Mouse (Mus musculus) megakaryocyte, adult 5-6 weeks (primary cell): Measurements from ENCODE around the gene Dnaic2. TPM values are rescaled to one million over a fixed set of nuclear protein-coding genes. Genes with fewer than 3 reads are reported as not detected.

Experiments used
- ATAC-seq: 2 replicates; pipeline ENCODE4 v1.8.0; 2016; ENCODE audit warnings: mild to moderate bottlenecking, inconsistent platforms; ENCODE audit not compliant: poor library complexity, severe bottlenecking
- total RNA-seq, 2 experiments: library from RNA; stranded (forward) in 1 of 2; stranded (reverse) in 1 of 2; fragments of 153-499, 151-499 nt in 1 of 2; fragments of 221-1000, 200-1000 nt in 1 of 2; gene quantifications; 2 replicates each; pipeline versions ENCODE4 v1.2.3 to v1.2.4; 2015 to 2017

The Dnaic2 gene
- total RNA-seq, 2 experiments from 2014 or later: not detected

GRCm38 (mm10) chr11:114795848-114796322 is 68.7 kb downstream of the Dnaic2 start, which contains the start of gene Btbd17:
Btbd17 (minus strand) TSS chr11:114795945.
- no peak for ATAC-seq

GRCm38 (mm10) chr11:114797176-114797575 is 70.0 kb downstream of the Dnaic2 start:
- ATAC-seq: no peak

DNA sequence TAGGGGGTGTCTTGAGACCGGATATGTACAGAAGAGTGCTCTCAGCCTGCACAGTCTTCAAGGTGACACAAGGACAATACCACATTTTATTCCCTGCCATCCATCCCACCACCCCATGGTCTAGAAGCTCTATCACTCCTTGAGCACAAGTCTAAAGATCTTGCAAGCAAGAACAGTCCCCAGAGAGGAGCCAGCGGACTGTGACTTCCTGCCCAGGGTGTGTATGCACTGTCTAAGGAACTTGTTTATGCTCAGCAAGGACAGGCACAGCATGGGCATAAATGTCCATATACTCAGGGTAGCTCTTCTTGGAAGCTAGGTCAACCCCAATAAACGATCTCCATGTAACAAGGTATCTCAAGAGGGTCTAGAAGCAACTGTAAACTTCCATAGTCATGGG is 70.8 kb downstream of the Dnaic2 start:
- ATAC-seq: no peak

GRCm38 (mm10) chr11:114798624-114799023 is 71.4 kb downstream of the Dnaic2 start, which contains the start of gene Gpr142:
Gpr142 (plus strand) TSS chr11:114798924.
- no peak for ATAC-seq

DNA sequence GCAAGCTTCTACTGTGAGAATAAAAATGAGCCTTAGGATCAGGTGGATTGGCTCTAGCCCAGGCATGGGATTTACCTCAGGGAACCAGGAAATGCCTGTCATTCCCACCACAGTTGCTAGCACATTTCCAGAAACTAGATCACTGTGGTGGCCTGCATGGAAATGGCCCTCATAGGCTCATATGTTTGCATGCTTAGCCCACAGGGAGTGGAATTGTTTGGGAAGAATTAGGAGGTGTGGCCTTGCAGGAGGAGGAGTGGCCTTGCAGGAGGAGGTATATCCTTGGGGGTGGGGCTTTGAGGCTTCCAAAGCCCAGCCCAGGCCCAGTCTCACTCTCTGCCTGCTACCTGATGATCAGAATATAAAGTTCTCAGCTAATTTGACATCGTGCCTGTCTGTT is 74.7 kb downstream of the Dnaic2 start:
- ATAC-seq: no peak

DNA sequence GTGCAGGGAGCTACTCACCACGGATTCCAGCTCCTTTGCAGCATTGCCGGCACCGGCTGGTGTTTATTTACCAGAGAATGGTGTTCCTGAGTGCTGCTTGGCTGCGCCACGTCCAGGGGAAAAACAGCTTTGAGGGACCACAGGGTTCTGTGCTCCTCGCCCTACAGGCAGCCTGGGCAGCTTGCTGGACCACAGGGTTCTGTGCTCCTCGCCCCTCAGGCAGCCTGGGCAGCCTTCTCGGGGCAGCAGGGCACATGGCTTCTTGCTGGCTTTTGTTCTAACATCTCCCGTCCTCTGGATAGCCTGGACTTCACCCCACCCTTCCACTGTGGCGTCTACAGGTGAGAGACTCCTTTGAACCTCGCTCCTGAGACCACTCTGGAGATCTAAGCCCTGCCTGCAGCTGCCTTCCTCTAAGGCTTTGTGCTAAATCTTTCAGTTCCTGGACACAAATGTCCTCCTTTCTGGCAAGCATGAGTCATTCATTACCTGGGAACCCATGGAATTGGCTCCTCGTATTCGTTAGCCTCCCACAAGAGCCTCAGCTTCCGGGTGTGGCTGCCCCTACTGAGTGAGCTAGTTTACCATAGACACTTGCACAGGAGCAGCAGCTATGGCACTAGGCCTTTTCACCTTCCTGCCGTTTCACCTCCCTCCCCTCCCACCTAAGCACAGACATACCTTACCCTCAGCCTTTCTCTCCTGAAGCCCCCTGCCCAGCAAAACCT is 75.5 kb downstream of the Dnaic2 start:
- ATAC-seq: no peak

DNA sequence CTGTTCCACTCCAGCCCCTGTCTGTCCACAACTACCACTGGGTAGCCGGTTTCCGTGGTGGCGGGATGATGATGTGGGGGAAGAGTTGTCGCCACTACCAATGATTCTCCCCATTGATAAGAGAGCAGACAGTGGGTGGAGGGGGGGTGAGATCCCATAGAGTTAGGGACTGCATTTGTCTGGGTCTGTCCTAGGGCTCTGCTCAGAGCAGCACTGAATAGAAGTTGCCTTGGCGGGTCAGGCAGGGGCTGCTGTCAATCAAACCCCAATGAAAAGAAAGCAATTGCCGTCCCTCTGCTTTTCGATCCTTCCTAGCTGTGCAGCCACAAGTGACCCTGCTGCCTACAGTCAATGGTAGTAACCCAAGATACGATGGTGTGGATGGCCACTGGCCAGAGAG is 76.8 kb downstream of the Dnaic2 start:
- ATAC-seq: no peak

- ATAC-seq: no peak
Measured at GRCm38 (mm10) chr11:114807025-114807424, 79.8 kb downstream of the Dnaic2 start.

Other genes starting within 250 kb of the Dnaic2 start
- 716 and 867 TPM in 2 replicates for gene Rpl38, start 58.9 kb upstream of the Dnaic2 start, total RNA-seq (2015)
- 2,870 and 3,242 TPM in 2 replicates for gene Rpl38, start 58.9 kb upstream of the Dnaic2 start, total RNA-seq (2017)
- 0.27 and 0.40 TPM in 2 replicates for gene Ttyh2, start 52.0 kb upstream of the Dnaic2 start, total RNA-seq (2015)
- gene Ttyh2, start 52.0 kb upstream of the Dnaic2 start, total RNA-seq (2017): 0.73 and 0.88 TPM in 2 replicates
- 0.16 and 0.27 TPM in 2 replicates for gene Kif19a, start 38.0 kb downstream of the Dnaic2 start, total RNA-seq (2015)
- gene Kif19a, start 38.0 kb downstream of the Dnaic2 start, total RNA-seq (2017): 0.11 and 0.69 TPM in 2 replicates
- not detected in 2 replicates for gene Btbd17, start 68.5 kb downstream of the Dnaic2 start, total RNA-seq (2015)
- gene Btbd17, start 68.5 kb downstream of the Dnaic2 start, total RNA-seq (2017): not detected in 2 replicates
- not detected in 2 replicates for gene Gpr142, start 71.5 kb downstream of the Dnaic2 start, total RNA-seq (2015)
- gene Gpr142, start 71.5 kb downstream of the Dnaic2 start, total RNA-seq (2017): not detected in 2 replicates
- gene Gprc5c, start 123.7 kb downstream of the Dnaic2 start, total RNA-seq (2015): 0.04 and 0.32 TPM in 2 replicates
- 0.37 and 0.89 TPM in 2 replicates for gene Gprc5c, start 123.7 kb downstream of the Dnaic2 start, total RNA-seq (2017)
- 38.1 and 38.5 TPM in 2 replicates for gene Cd300a, start 162.6 kb downstream of the Dnaic2 start, total RNA-seq (2015)
- gene Cd300a, start 162.6 kb downstream of the Dnaic2 start, total RNA-seq (2017): 71.1 and 83.8 TPM in 2 replicates
- 107 TPM in 2 replicates for gene Cd300lb, start 207.0 kb downstream of the Dnaic2 start, total RNA-seq (2015)
- 82.9 and 97.3 TPM in 2 replicates for gene Cd300lb, start 207.0 kb downstream of the Dnaic2 start, total RNA-seq (2017)
- 8.6 and 13.3 TPM in 2 replicates for gene Cd300c, start 241.7 kb downstream of the Dnaic2 start, total RNA-seq (2015)
- 1.3 and 3.1 TPM in 2 replicates for gene Cd300c, start 241.7 kb downstream of the Dnaic2 start, total RNA-seq (2017)